Mouse (Mus musculus) bone marrow, adult 2 months (tissue): ENCODE measurements around the gene Sntb2.

Source experiments
- CTCF ChIP-seq: fragments of 200-500 bp; IDR thresholded peaks from 2 replicates; pipeline ENCODE4 v1.5.1; 2011; ENCODE audit warnings: low read length, control low read depth; ENCODE audit not compliant: control insufficient read depth, insufficient read depth
- POLR2A ChIP-seq: fragments of 200-500 bp; IDR thresholded peaks from 2 replicates; pipeline ENCODE4 v1.6.1; 2011; ENCODE audit warnings: low read depth, mild to moderate bottlenecking, control low read depth, low read length, borderline replicate concordance; ENCODE audit not compliant: control insufficient read depth

DNA sequence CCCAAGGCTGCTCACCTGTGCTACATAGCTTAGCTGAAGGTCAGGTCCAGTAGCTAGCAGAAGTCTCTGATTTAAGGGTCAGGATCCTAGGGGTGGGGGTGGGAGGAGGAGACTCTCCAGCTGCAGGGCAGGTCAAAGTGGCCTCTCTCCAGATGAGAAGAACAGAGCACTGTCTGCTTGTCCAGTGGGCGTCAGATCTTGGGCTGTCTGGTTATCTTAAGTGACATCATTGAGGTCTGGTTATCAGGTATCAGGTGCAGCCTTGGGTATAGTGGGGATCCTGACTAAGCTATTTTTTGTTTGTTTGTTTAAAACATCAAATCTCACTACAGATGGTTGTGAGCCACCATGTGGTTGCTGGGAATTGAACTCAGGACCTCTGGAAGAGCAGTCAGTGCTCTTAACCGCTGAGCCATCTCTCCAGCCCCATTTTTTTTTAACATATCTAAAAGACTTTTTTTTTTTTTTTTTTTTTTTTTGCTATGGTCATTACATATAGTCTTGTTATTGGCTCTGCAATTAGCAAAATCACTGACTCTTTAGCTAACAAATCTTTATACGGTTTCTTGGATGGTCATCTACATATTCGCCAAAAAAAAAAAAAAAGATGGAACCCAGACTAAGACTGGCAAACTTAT lies 1.9 kb upstream of the Sntb2 start:
- TF ChIP-seq POLR2A (no peak), CTCF (no peak)
